8 mouse cellular contexts compared by ENCODE assay signal in genomic region chr2:92431611-92432179, GRCm38 (mm10). TPM values are rescaled to one million over a fixed set of nuclear protein-coding genes. Genes with fewer than 3 reads are reported as not detected.
A peak's percentile ranks its signal among the peaks of the same experiment; 100 is the strongest.
DNase-seq lines count a peak whose midpoint lies in the region; ATAC-seq and TF ChIP-seq lines count a peak whose summit lies in the region.

No protein-coding gene starts in this region.

- H3K36me3 ChIP-seq in neural tube, embryonic 11.5 days (ENCODE audit: control insufficient read depth, insufficient read depth, low read length), result no peaks in the 10 kb centered on the region
- no peaks in the 10 kb centered on the region; the same call in 1 of the 2 replicates for H3K36me3 ChIP-seq in limb, embryonic 11.5 days (ENCODE audit: control insufficient read depth, insufficient read depth, low read length)
- no peaks in the 10 kb centered on the region for H3K36me3 ChIP-seq in stomach, embryonic 14.5 days (ENCODE audit: control insufficient read depth, insufficient read depth, low read length)

- no peaks in the 10 kb centered on the region for H3K27me3 ChIP-seq in cerebellum, adult 2 months (ENCODE audit: control insufficient read depth, insufficient read depth, low read length)
- no peaks in the 10 kb centered on the region for H3K27me3 ChIP-seq in neural tube, embryonic 11.5 days (ENCODE audit: control insufficient read depth, insufficient read depth, low read length)
- H3K27me3 ChIP-seq in limb, embryonic 11.5 days (ENCODE audit: control insufficient read depth, insufficient read depth, low read length), result peaks cover 2% of the 10 kb centered on the region; the same call in 1 of the 2 replicates
- no peaks in the 10 kb centered on the region for H3K27me3 ChIP-seq in stomach, embryonic 14.5 days (ENCODE audit: control insufficient read depth, insufficient read depth, low read length)

- peak overlapping the region; percentile 84 for H3K27ac ChIP-seq in cerebellum, adult 2 months (ENCODE audit: insufficient read depth, low read length)
- no peak overlapping the region for H3K27ac ChIP-seq in neural tube, embryonic 11.5 days (ENCODE audit: low read depth, low read length)
- H3K27ac ChIP-seq in limb, embryonic 11.5 days (replicated peaks; ENCODE audit: low read depth, low read length), result no peak overlapping the region
- H3K27ac ChIP-seq in stomach, embryonic 14.5 days (ENCODE audit: low read length), result no peak overlapping the region; the same call in 1 of the 2 replicates

- TF ChIP-seq POLR2A in cerebellum, adult 2 months (IDR thresholded peaks at IDR 0.05; ENCODE audit: borderline replicate concordance, insufficient read depth, low read length), result no peak

- WGBS in cerebellum, adult 2 months, result 2% methylated on average over 11 of the region's 11 CpGs
- 48% methylated on average over 11 of the region's 11 CpGs for WGBS in neural tube, embryonic 11.5 days
- 42% methylated on average over 11 of the region's 11 CpGs for WGBS in limb, embryonic 11.5 days
- WGBS in stomach, embryonic 14.5 days, result 35% methylated on average over 11 of the region's 11 CpGs

- H3K9me3 ChIP-seq in neural tube, embryonic 11.5 days (ENCODE audit: control insufficient read depth, low read length), result no peaks in the 10 kb centered on the region
- no peaks in the 10 kb centered on the region for H3K9me3 ChIP-seq in limb, embryonic 11.5 days (ENCODE audit: control insufficient read depth, low read length)
- no peaks in the 10 kb centered on the region for H3K9me3 ChIP-seq in stomach, embryonic 14.5 days (ENCODE audit: control insufficient read depth, low read depth, low read length)

- no peak for TF ChIP-seq CTCF in cerebellum, adult 2 months (IDR thresholded peaks at IDR 0.05; ENCODE audit: borderline replicate concordance, insufficient read depth, low read depth, low read length)

- peak overlapping the region; percentile 88 for H3K4me2 ChIP-seq in neural tube, embryonic 11.5 days (ENCODE audit: low read depth)
- H3K4me2 ChIP-seq in limb, embryonic 11.5 days (ENCODE audit: low read depth, severe bottlenecking), result peak overlapping the region; percentile 27; the same call in 1 of the 2 replicates
- H3K4me2 ChIP-seq in stomach, embryonic 14.5 days (replicated peaks; ENCODE audit: low read depth, low read length), result peak overlapping the region; percentile 91

- ATAC-seq in cerebellum, adult (ENCODE audit: insufficient number of reproducible peaks, low FRiP score, low TSS enrichment), result no peak
- no peak for ATAC-seq in neural tube, embryonic 11.5 days (ENCODE audit: insufficient read depth, low FRiP score, low TSS enrichment)
- ATAC-seq in limb, embryonic 11.5 days (ENCODE audit: insufficient number of reproducible peaks, low FRiP score, low TSS enrichment, low read depth), result no peak
- no peak for ATAC-seq in stomach, embryonic 14.5 days (ENCODE audit: insufficient number of reproducible peaks, insufficient read depth, low FRiP score, low read depth)
- no peak for ATAC-seq in megakaryocyte progenitor cell, adult 5-6 weeks (replicated peaks; ENCODE audit: poor library complexity)

- peak; percentile 55 for DNase-seq in cerebellum, adult 2 months
- no peak for DNase-seq in neural tube, embryonic 11.5 days (ENCODE audit: low spot score)
- no peak for DNase-seq in neural tube, embryonic 10.5 days (ENCODE audit: extremely low spot score, low spot score)
- DNase-seq in limb, embryonic 11.5 days (ENCODE audit: low spot score), result no peak
- DNase-seq in layer of hippocampus, adult 11-12 months (ENCODE audit: low spot score), result no peak

- H3K9ac ChIP-seq in neural tube, embryonic 11.5 days (ENCODE audit: low read length), result no peak overlapping the region; the same call in 1 of the 2 replicates
- no peak overlapping the region for H3K9ac ChIP-seq in limb, embryonic 11.5 days (ENCODE audit: low read length)
- no peak overlapping the region for H3K9ac ChIP-seq in stomach, embryonic 14.5 days (replicated peaks; ENCODE audit: low read depth, low read length)

- peaks cover 27% of the 10 kb centered on the region for H3K4me1 ChIP-seq in cerebellum, adult 2 months (ENCODE audit: control insufficient read depth, insufficient read depth, low read length)
- H3K4me1 ChIP-seq in neural tube, embryonic 11.5 days (ENCODE audit: control insufficient read depth, insufficient read depth, low read length), result peaks cover 24% of the 10 kb centered on the region
- H3K4me1 ChIP-seq in limb, embryonic 11.5 days (ENCODE audit: control insufficient read depth, insufficient read depth, low read length), result peaks cover 19% of the 10 kb centered on the region
- peaks cover 56% of the 10 kb centered on the region for H3K4me1 ChIP-seq in stomach, embryonic 14.5 days (ENCODE audit: control insufficient read depth, insufficient read depth, low read length)

- peak overlapping the region; percentile 88 for H3K4me3 ChIP-seq in cerebellum, adult 2 months (replicated peaks; ENCODE audit: insufficient read depth, low read depth, low read length)
- H3K4me3 ChIP-seq in neural tube, embryonic 11.5 days (ENCODE audit: low read depth, low read length), result peak overlapping the region; percentile 82
- no peak overlapping the region for H3K4me3 ChIP-seq in limb, embryonic 11.5 days (ENCODE audit: low read depth, low read length)
- H3K4me3 ChIP-seq in stomach, embryonic 14.5 days (ENCODE audit: low read depth, low read length), result peak overlapping the region; percentile 17

RNA-seq across cellular contexts. Expression of gene Cry2, which starts 2.1 kb away (rescaled TPM):
- polyA plus RNA-seq in cerebellum, adult 2 months (2012; rRNA removed), result 79.4 and 81.8 TPM in 2 replicates
- polyA plus RNA-seq in neural tube, embryonic 11.5 days (2014; fragmentation: Nextera tagmentation; extraction: Ambion mirVana), result 21.4 and 22.3 TPM in 2 replicates
- polyA plus RNA-seq in limb, embryonic 11.5 days (2014; fragmentation: Nextera tagmentation; extraction: Ambion mirVana), result 18.0 and 18.1 TPM in 2 replicates
- 24.2 and 25.7 TPM in 2 replicates for polyA plus RNA-seq in stomach, embryonic 14.5 days (2014; fragmentation: Nextera tagmentation; extraction: Ambion mirVana)
- 9.0 and 10.1 TPM in 2 replicates for total RNA-seq in megakaryocyte progenitor cell, adult 5-6 weeks (2015)
- 7.4 and 10.9 TPM in 2 replicates for total RNA-seq in megakaryocyte progenitor cell, adult 5-6 weeks (2017)

RNA-seq across cellular contexts. Expression of gene Slc35c1, which starts 28.6 kb away (rescaled TPM):
- polyA plus RNA-seq in cerebellum, adult 2 months (2012; rRNA removed), result 16.2 and 17.4 TPM in 2 replicates
- polyA plus RNA-seq in neural tube, embryonic 11.5 days (2014; fragmentation: Nextera tagmentation; extraction: Ambion mirVana), result 12.7 TPM in 2 replicates
- 8.2 and 9.8 TPM in 2 replicates for polyA plus RNA-seq in limb, embryonic 11.5 days (2014; fragmentation: Nextera tagmentation; extraction: Ambion mirVana)
- 19.2 and 21.7 TPM in 2 replicates for polyA plus RNA-seq in stomach, embryonic 14.5 days (2014; fragmentation: Nextera tagmentation; extraction: Ambion mirVana)
- total RNA-seq in megakaryocyte progenitor cell, adult 5-6 weeks (2015), result 62.3 and 76.4 TPM in 2 replicates
- 16.5 and 19.3 TPM in 2 replicates for total RNA-seq in megakaryocyte progenitor cell, adult 5-6 weeks (2017)

RNA-seq across cellular contexts. Expression of gene Mapk8ip1, which starts 30.6 kb away (rescaled TPM):
- 349 TPM in 2 replicates for polyA plus RNA-seq in cerebellum, adult 2 months (2012; rRNA removed)
- 39.1 and 44.2 TPM in 2 replicates for polyA plus RNA-seq in neural tube, embryonic 11.5 days (2014; fragmentation: Nextera tagmentation; extraction: Ambion mirVana)
- 15.1 and 19.9 TPM in 2 replicates for polyA plus RNA-seq in limb, embryonic 11.5 days (2014; fragmentation: Nextera tagmentation; extraction: Ambion mirVana)
- 11.3 and 12.7 TPM in 2 replicates for polyA plus RNA-seq in stomach, embryonic 14.5 days (2014; fragmentation: Nextera tagmentation; extraction: Ambion mirVana)
- not detected in 2 replicates for total RNA-seq in megakaryocyte progenitor cell, adult 5-6 weeks (2015)
- total RNA-seq in megakaryocyte progenitor cell, adult 5-6 weeks (2017), result 0.07 TPM in 1 of 2 replicates, not detected in the other

RNA-seq across cellular contexts. Expression of gene 1700029I15Rik, which starts 49.4 kb away (rescaled TPM):
- 6.4 and 6.9 TPM in 2 replicates for polyA plus RNA-seq in cerebellum, adult 2 months (2012; rRNA removed)
- 1.0 and 3.1 TPM in 2 replicates for polyA plus RNA-seq in neural tube, embryonic 11.5 days (2014; fragmentation: Nextera tagmentation; extraction: Ambion mirVana)
- polyA plus RNA-seq in limb, embryonic 11.5 days (2014; fragmentation: Nextera tagmentation; extraction: Ambion mirVana), result 1.2 and 1.9 TPM in 2 replicates
- polyA plus RNA-seq in stomach, embryonic 14.5 days (2014; fragmentation: Nextera tagmentation; extraction: Ambion mirVana), result 1.4 and 2.6 TPM in 2 replicates
- 1.6 and 2.1 TPM in 2 replicates for total RNA-seq in megakaryocyte progenitor cell, adult 5-6 weeks (2015)
- total RNA-seq in megakaryocyte progenitor cell, adult 5-6 weeks (2017), result 1.3 and 2.5 TPM in 2 replicates

RNA-seq across cellular contexts. Expression of gene Large2, which starts 57.0 kb away (rescaled TPM):
- 0.62 and 1.4 TPM in 2 replicates for polyA plus RNA-seq in cerebellum, adult 2 months (2012; rRNA removed)
- 3.0 and 4.9 TPM in 2 replicates for polyA plus RNA-seq in neural tube, embryonic 11.5 days (2014; fragmentation: Nextera tagmentation; extraction: Ambion mirVana)
- 11.8 and 13.2 TPM in 2 replicates for polyA plus RNA-seq in limb, embryonic 11.5 days (2014; fragmentation: Nextera tagmentation; extraction: Ambion mirVana)
- polyA plus RNA-seq in stomach, embryonic 14.5 days (2014; fragmentation: Nextera tagmentation; extraction: Ambion mirVana), result 14.8 and 14.9 TPM in 2 replicates
- 0.32 and 0.69 TPM in 2 replicates for total RNA-seq in megakaryocyte progenitor cell, adult 5-6 weeks (2015)
- total RNA-seq in megakaryocyte progenitor cell, adult 5-6 weeks (2017), result 0.47 TPM in 1 of 2 replicates, not detected in the other

Comparison
In these comparisons a context has a peak if more than half of its experiments do, and no peak if none do; other contexts are left out.
1. DNase-seq: peak in cerebellum, adult 2 months (2 of 2); none in neural tube, embryonic 11.5 days (single experiment), neural tube, embryonic 10.5 days (single experiment), limb, embryonic 11.5 days (single experiment) and layer of hippocampus, adult 11-12 months (single experiment).
2. H3K4me2 ChIP-seq: peak in every context shown above with its lines; median percentile 91 in stomach, embryonic 14.5 days; 88 in neural tube, embryonic 11.5 days; 27 in limb, embryonic 11.5 days.